Mouse (Mus musculus) CH12.LX (cell line): ENCODE results near the gene Acsl5. TPM values are rescaled to one million over a fixed set of nuclear protein-coding genes. Genes with fewer than 3 reads are reported as not detected.
A peak's percentile ranks its signal among the peaks of the same experiment; 100 is the strongest.

Experiments
- DNase-seq: peaks from one replicate; pipeline ENCODE4 v3.0.0-alpha.2; 2013; ENCODE audit errors: extremely low read depth
- H3K27ac ChIP-seq: 2 replicates; pipeline ENCODE4 v1.5.1; 2012; ENCODE audit warnings: low read depth, mild to moderate bottlenecking, control low read depth, moderate library complexity; ENCODE audit not compliant: insufficient read depth
- H3K27me3 ChIP-seq: replicated peaks from 2 replicates; pipeline ENCODE3; 2012; ENCODE audit warnings: inconsistent platforms
- H3K36me3 ChIP-seq, 2 experiments: replicated peaks in 1 of 2; 2 replicates each; pipeline versions ENCODE3 to v1.6.1; 2012; ENCODE audit warnings: inconsistent platforms in 1 of 2, low read length in 1 of 2, mild to moderate bottlenecking in 1 of 2, mixed read lengths in 1 of 2, moderate library complexity in 1 of 2; ENCODE audit not compliant: control insufficient read depth in 1 of 2, insufficient read depth in 1 of 2
- H3K4me1 ChIP-seq, 2 experiments: 2 replicates each; pipeline ENCODE4 v1.6.1; 2012; ENCODE audit warnings: inconsistent platforms in 1 of 2, moderate library complexity in 1 of 2; ENCODE audit not compliant: insufficient read depth in 2 of 2, control insufficient read depth in 1 of 2
- H3K4me2 ChIP-seq: 2 replicates; pipeline ENCODE4 v1.6.1; 2012; ENCODE audit warnings: low read depth, mild to moderate bottlenecking, control low read depth; ENCODE audit not compliant: poor library complexity, insufficient read depth, severe bottlenecking
- H3K4me3 ChIP-seq, 3 experiments: fragments of 150-350 bp in 1 of 3; sonication (generic) in 1 of 3; replicated peaks in 1 of 3; 2 replicates each; pipeline versions ENCODE3 to v1.5.1; 2011 to 2012; ENCODE audit warnings: low read depth in 2 of 3, low read length in 2 of 3, mild to moderate bottlenecking in 2 of 3, moderate library complexity in 2 of 3, control low read depth in 1 of 3, improper control_type of control experiment in 1 of 3, inconsistent platforms in 1 of 3, mixed read lengths in 1 of 3; ENCODE audit not compliant: poor library complexity in 1 of 3
- H3K79me2 ChIP-seq: replicated peaks from 2 replicates; pipeline ENCODE4 v1.6.1; 2012; ENCODE audit warnings: mild to moderate bottlenecking, moderate library complexity; ENCODE audit not compliant: control insufficient read depth, poor library complexity, insufficient read depth, severe bottlenecking; ENCODE audit errors: extremely low read depth
- H3K9ac ChIP-seq: 2 replicates; pipeline ENCODE4 v1.6.1; 2012; ENCODE audit warnings: low read depth, mild to moderate bottlenecking, control low read depth, moderate library complexity; ENCODE audit not compliant: insufficient read depth
- H3K9me3 ChIP-seq: replicated peaks from 2 replicates; pipeline ENCODE3; 2012; ENCODE audit warnings: low read length, inconsistent platforms, mixed read lengths
- CTCF ChIP-seq, 2 experiments: IDR thresholded peaks in 1 of 2; conservative IDR thresholded peaks in 1 of 2; 2 replicates each; pipeline ENCODE4 v1.5.1; 2011 to 2012; ENCODE audit warnings: low read depth in 2 of 2, low read length in 2 of 2, improper control_type of control experiment in 1 of 2, inconsistent platforms in 1 of 2, mild to moderate bottlenecking in 1 of 2, moderate library complexity in 1 of 2
- ELF1 ChIP-seq: IDR thresholded peaks from 2 replicates; pipeline ENCODE4 v1.6.1; 2014; ENCODE audit warnings: low read depth, mild to moderate bottlenecking, inconsistent platforms, low read length, improper control_type of control experiment
- GABPA ChIP-seq: IDR thresholded peaks from 2 replicates; pipeline ENCODE4 v1.6.1; 2012; ENCODE audit warnings: low read depth, low read length, improper control_type of control experiment, inconsistent platforms; ENCODE audit not compliant: insufficient replicate concordance
- HCFC1 ChIP-seq: IDR thresholded peaks from 2 replicates; pipeline ENCODE4 v1.6.1; 2012; ENCODE audit warnings: low read depth, mild to moderate bottlenecking, inconsistent platforms, low read length, improper control_type of control experiment
- IRF4 ChIP-seq: IDR thresholded peaks from 2 replicates; pipeline ENCODE4 v1.6.1; 2014; ENCODE audit warnings: low read depth, mild to moderate bottlenecking, inconsistent platforms, low read length, improper control_type of control experiment
- JUND ChIP-seq: conservative IDR thresholded peaks from 2 replicates; pipeline ENCODE4 v1.6.1; 2011; ENCODE audit warnings: low read depth, low read length, improper control_type of control experiment
- KAT2A ChIP-seq: IDR thresholded peaks from 2 replicates; pipeline ENCODE4 v1.6.1; 2012; ENCODE audit warnings: low read length, improper control_type of control experiment, inconsistent platforms; ENCODE audit not compliant: insufficient replicate concordance
- MAX ChIP-seq: IDR thresholded peaks from 2 replicates; pipeline ENCODE4 v1.6.1; 2011; ENCODE audit warnings: low read length, improper control_type of control experiment
- MAZ ChIP-seq: IDR thresholded peaks from 2 replicates; pipeline ENCODE4 v1.6.1; 2012; ENCODE audit warnings: low read depth, mild to moderate bottlenecking, inconsistent platforms, low read length, improper control_type of control experiment, moderate library complexity
- MEF2A ChIP-seq: IDR thresholded peaks from 2 replicates; pipeline ENCODE4 v1.6.1; 2014; ENCODE audit warnings: low read depth, mild to moderate bottlenecking, inconsistent platforms, low read length, improper control_type of control experiment, borderline replicate concordance
- PAX5 ChIP-seq: IDR thresholded peaks from 2 replicates; pipeline ENCODE4 v1.6.1; 2012; ENCODE audit warnings: low read length, inconsistent platforms, mixed read lengths
- POLR2A ChIP-seq: IDR thresholded peaks from 2 replicates; pipeline ENCODE4 v1.6.1; 2011; ENCODE audit warnings: low read depth, mild to moderate bottlenecking, improper control_type of control experiment, low read length
- POLR2AphosphoS2 ChIP-seq: IDR thresholded peaks from 2 replicates; pipeline ENCODE4 v1.6.1; 2011; ENCODE audit warnings: low read depth, low read length, improper control_type of control experiment
- RAD21 ChIP-seq: IDR thresholded peaks from 2 replicates; pipeline ENCODE4 v1.6.1; 2011; ENCODE audit warnings: low read depth, mild to moderate bottlenecking, low read length, improper control_type of control experiment, moderate library complexity
- TBP ChIP-seq: conservative IDR thresholded peaks from 2 replicates; pipeline ENCODE4 v1.6.1; 2011; ENCODE audit warnings: low read depth, low read length, improper control_type of control experiment
- TCF12 ChIP-seq: IDR thresholded peaks from 2 replicates; pipeline ENCODE4 v1.6.1; 2014; ENCODE audit warnings: low read depth, mild to moderate bottlenecking, inconsistent platforms, low read length, improper control_type of control experiment
- UBTF ChIP-seq: IDR thresholded peaks from 2 replicates; pipeline ENCODE4 v1.6.1; 2012; ENCODE audit warnings: low read depth, mild to moderate bottlenecking, inconsistent platforms, low read length, improper control_type of control experiment, moderate library complexity
- USF1 ChIP-seq: IDR thresholded peaks from 2 replicates; pipeline ENCODE4 v1.6.1; 2014; ENCODE audit warnings: low read depth, mild to moderate bottlenecking, inconsistent platforms, low read length, improper control_type of control experiment
- USF2 ChIP-seq: conservative IDR thresholded peaks from 2 replicates; pipeline ENCODE4 v1.6.1; 2011; ENCODE audit warnings: low read depth, low read length, improper control_type of control experiment
- ZKSCAN1 ChIP-seq: IDR thresholded peaks from 2 replicates; pipeline ENCODE4 v1.6.1; 2012; ENCODE audit warnings: low read depth, inconsistent platforms, low read length, improper control_type of control experiment, borderline replicate concordance
- ZMIZ1 ChIP-seq: IDR thresholded peaks from 2 replicates; pipeline ENCODE4 v1.6.1; 2012; ENCODE audit warnings: low read depth, mild to moderate bottlenecking, inconsistent platforms, low read length, improper control_type of control experiment
- dilution Hi-C: fragments of 300-500 bp; cut with MboI; formaldehyde crosslinking; loops from 2 replicates; pipeline ENCODE4 v1.14.3; 2020; ENCODE audit warnings: low sequenced_read_pairs; ENCODE audit not compliant: extremely low pct_unique_long_range_greater_than_20kb, extremely low pct_ligation_motif_present
- in situ Hi-C: fragments of 300-500 bp; cut with MboI; formaldehyde crosslinking; loops from 3 replicates; pipeline ENCODE4 v1.14.3; 2019; ENCODE audit warnings: low sequenced_read_pairs, low pct_ligation_motif_present, low pct_unique_long_range_greater_than_20kb, mixed read lengths
- polyA plus RNA-seq: library from polyadenylated mRNA; unstranded; fragments of >175 nt; gene quantifications from 2 replicates; pipeline ENCODE4 v1.2.1, GENCODE M21; 2012; ENCODE audit warnings: low read depth; ENCODE audit not compliant: insufficient read length
- total RNA-seq, 2 experiments: library from RNA; depleted of rRNA; stranded (reverse); fragments of 300-350 nt in 1 of 2; fragments of >200 nt in 1 of 2; gene quantifications; 2 replicates each; pipeline ENCODE4 v1.2.3; 2012 to 2014

The Acsl5 gene
- total and polyA plus RNA-seq, 3 experiments: 126 to 265 (median 196) TPM

DNA sequence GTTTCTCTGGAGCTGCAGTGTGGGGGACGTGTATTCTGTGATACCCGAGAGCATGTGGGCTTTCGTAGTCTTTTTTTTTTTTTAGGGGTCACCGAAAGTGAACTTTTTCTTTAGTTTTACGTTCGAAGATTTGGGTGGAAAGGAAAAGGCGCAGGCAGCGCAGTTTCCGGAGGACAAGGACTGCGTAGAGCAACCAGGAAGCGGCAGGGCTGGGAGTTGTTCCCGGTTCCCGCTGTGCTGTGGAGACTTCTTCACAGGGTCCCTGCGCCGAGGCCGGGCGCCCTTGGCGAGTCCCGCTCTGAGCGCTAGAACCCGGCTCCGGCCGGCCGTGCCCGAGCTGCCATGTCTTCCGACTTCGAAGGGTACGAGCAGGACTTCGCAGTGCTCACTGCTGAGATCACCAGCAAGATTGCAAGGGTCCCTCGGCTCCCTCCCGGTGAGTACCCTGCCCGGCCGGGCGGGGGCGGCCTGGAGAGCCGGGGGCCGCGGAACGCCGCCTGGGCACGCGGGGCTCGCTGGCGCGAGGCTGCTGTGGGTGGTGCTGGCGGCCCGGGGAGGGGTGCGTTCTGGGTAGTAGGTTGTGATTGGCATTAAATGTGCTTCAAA is 64.5 kb downstream of the Acsl5 start, which contains the start of gene Vti1a:
TSS of gene Vti1a (plus strand) at position 187 of the 606 bp plus-strand sequence.
- Histone ChIP-seq H3K4me3 (peak within 1 kb of the TSS; percentile 82 to 99 (median 94)), H3K36me3 (peaks cover 8 to 21% of the 10 kb centered on the region in 2 experiments), H3K27ac (peak within 1 kb of the TSS; percentile 53), H3K9me3 (no peaks in the 10 kb centered on the region), H3K4me1 (peaks cover 3 to 40% of the 10 kb centered on the region in 2 experiments), H3K79me2 (peaks cover 59% of the 10 kb centered on the region), H3K9ac (peak within 1 kb of the TSS; percentile 59), H3K27me3 (no peaks in the 10 kb centered on the region), H3K4me2 (peak within 1 kb of the TSS; percentile 90)
- peak; percentile 87 for DNase-seq
- TF ChIP-seq IRF4 (peak; percentile 59; the same call in 1 of the 2 replicates), ELF1 (peak; percentile 96), GABPA (no peak; the same call in 1 of the 2 replicates), TBP (peak; percentile 34; the same call in 1 of the 2 replicates), JUND (no peak), ZMIZ1 (no peak), MAX (0 out of 2 replicates have a peak, but pooled peaks have one; percentile 31), USF1 (no peak), CTCF (conservative IDR thresholded peaks at IDR 0.05 in 1 of 2, IDR thresholded peaks at IDR 0.05 in 1 of 2; ENCODE audit: low read depth in 2 of 2, low read length in 2 of 2) (peak; percentile 10 to 55; a peak in 2 of 4 replicates), MEF2A (peak; percentile 22; the same call in 1 of the 2 replicates), TCF12 (peak; percentile 49; the same call in 1 of the 2 replicates), HCFC1 (peak; percentile 86), RAD21 (no peak), MAZ (no peak), ZKSCAN1 (no peak), POLR2AphosphoS2 (no peak), KAT2A (peak; percentile 72; the same call in 1 of the 2 replicates), UBTF (peak; percentile 62; the same call in 1 of the 2 replicates), POLR2A (peak; percentile 83)
- dilution Hi-C loops (no loop called here), in situ Hi-C loops (loop anchor here (10.0 kb wide), 1 partner anchor 221 kb away; no protein-coding TSS in a partner anchor)

- peaks cover 4 to 21% of the 10 kb centered on the region in 2 experiments for H3K36me3 ChIP-seq
- in situ Hi-C loops (loop anchor here (10.0 kb wide), 1 partner anchor 222 kb away; no protein-coding TSS in a partner anchor), dilution Hi-C loops (no loop called here)
Measured at GRCm38 (mm10) chr19:55316901-55317300, 65.2 kb downstream of the Acsl5 start.

More at GRCm38 (mm10) chr19:55316901-55317300, 65.2 kb downstream of the Acsl5 start:
- Histone ChIP-seq H3K79me2 (peaks cover 59% of the 10 kb centered on the region), H3K27me3 (no peaks in the 10 kb centered on the region), H3K9me3 (no peaks in the 10 kb centered on the region), H3K4me2 (peak overlapping the region; percentile 87), H3K4me1 (peaks cover 0 to 34% of the 10 kb centered on the region in 2 experiments; a peak in 2 of 4 replicates), H3K9ac (peak overlapping the region; percentile 59), H3K27ac (no peak overlapping the region; the same call in 1 of the 2 replicates), H3K4me3 (peak overlapping the region; percentile 82 to 99 (median 94))
- DNase-seq: no peak
- TF ChIP-seq PAX5: no peak
- no peak for TF ChIP-seq USF2
- 0 out of 2 replicates have a peak, but pooled peaks have one; percentile 18 for TF ChIP-seq MAX
